Mouse (Mus musculus) liver, postnatal 0 days (tissue): ENCODE data around the gene Adamts20.

Source experiments
- CTCF ChIP-seq: sonication (generic); IDR thresholded peaks from 2 replicates; pipeline ENCODE4 v1.5.1; 2016; ENCODE audit warnings: antibody characterized with exemption, low read depth
- EP300 ChIP-seq: IDR thresholded peaks from 2 replicates; pipeline ENCODE4 v1.6.1; 2016; ENCODE audit warnings: antibody characterized with exemption, low read depth, mild to moderate bottlenecking

DNA sequence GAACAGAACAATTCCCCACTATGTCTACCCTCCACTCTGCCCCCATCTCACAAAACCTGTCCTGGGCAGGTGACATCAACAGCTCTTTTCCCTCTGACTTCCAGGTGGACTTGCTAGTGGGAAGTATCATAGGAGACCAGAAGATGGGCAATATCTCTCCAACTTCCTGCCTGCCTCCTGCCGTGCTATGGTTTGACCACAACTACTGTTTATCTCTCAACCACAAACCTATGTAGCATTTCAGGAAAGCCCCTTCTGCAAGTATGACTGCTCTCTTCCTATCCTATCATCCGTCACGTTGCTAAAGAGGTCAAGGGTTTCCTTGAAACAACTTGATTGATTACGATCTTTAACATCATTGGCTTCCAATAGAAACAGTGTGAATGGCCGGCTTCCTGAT is 12.4 kb downstream of the Adamts20 start:
- TF ChIP-seq CTCF (no peak), EP300 (no peak)
